Mouse (Mus musculus) right cerebral cortex, adult 18-20 months (tissue): Measurements from ENCODE around the gene Sstr3.

Experiments used
- DNase-seq: peaks from one replicate; pipeline ENCODE4 v3.0.0; 2022; ENCODE audit warnings: mixed read lengths

Sstr3 gene

GRCm38 (mm10) chr15:78544561-78545001 lies at the start of gene Sstr3:
Gene Sstr3, minus strand, starts transcription at chr15:78544685.
- peak; percentile 75 for DNase-seq

GRCm38 (mm10) chr15:78593896-78594425 lies 49.5 kb upstream of the Sstr3 start:
- no peak for DNase-seq

- DNase-seq = no peak
These were observed 48.0 kb upstream of the Sstr3 start for GRCm38 (mm10) chr15:78592452-78592968.

GRCm38 (mm10) chr15:78591680-78592451 lies 47.4 kb upstream of the Sstr3 start:
- DNase-seq = no peak

- no peak for DNase-seq
These were observed 46.3 kb upstream of the Sstr3 start for GRCm38 (mm10) chr15:78590785-78591184.

GRCm38 (mm10) chr15:78589936-78590335 lies 45.5 kb upstream of the Sstr3 start:
- DNase-seq = no peak

GRCm38 (mm10) chr15:78588900-78589299 lies 44.4 kb upstream of the Sstr3 start:
- no peak for DNase-seq

- no peak for DNase-seq
These were observed 43.6 kb upstream of the Sstr3 start for GRCm38 (mm10) chr15:78588049-78588448.

- peak; percentile 85 for DNase-seq
These were observed 42.8 kb upstream of the Sstr3 start for GRCm38 (mm10) chr15:78587050-78587994.

GRCm38 (mm10) chr15:78585404-78585803 lies 40.9 kb upstream of the Sstr3 start:
- DNase-seq = no peak

GRCm38 (mm10) chr15:78583352-78583751 lies 38.9 kb upstream of the Sstr3 start:
- peak; percentile 23 for DNase-seq

- DNase-seq = no peak
These were observed 31.9 kb upstream of the Sstr3 start for GRCm38 (mm10) chr15:78576284-78576810.

GRCm38 (mm10) chr15:78572658-78573397 lies 28.3 kb upstream of the Sstr3 start, which contains the start of gene Rac2:
Gene Rac2, minus strand, starts transcription at chr15:78572783.
- DNase-seq = no peak

GRCm38 (mm10) chr15:78572270-78572600 lies 27.8 kb upstream of the Sstr3 start:
- no peak for DNase-seq

GRCm38 (mm10) chr15:78571554-78572269 lies 27.2 kb upstream of the Sstr3 start:
- DNase-seq = no peak

GRCm38 (mm10) chr15:78570170-78570569 lies 25.7 kb upstream of the Sstr3 start:
- DNase-seq = no peak

GRCm38 (mm10) chr15:78567608-78568120 lies 23.2 kb upstream of the Sstr3 start:
- DNase-seq = no peak

GRCm38 (mm10) chr15:78564764-78565435 lies 20.4 kb upstream of the Sstr3 start:
- DNase-seq = no peak

- no peak for DNase-seq
These were observed 19.5 kb upstream of the Sstr3 start for GRCm38 (mm10) chr15:78563937-78564336.

GRCm38 (mm10) chr15:78563344-78563743 lies 18.9 kb upstream of the Sstr3 start:
- no peak for DNase-seq
